Mouse (Mus musculus) brown adipose tissue, adult 24 weeks (tissue): ENCODE measurements around the gene Tmem139. TPM values are rescaled to one million over a fixed set of nuclear protein-coding genes. Genes with fewer than 3 reads are reported as not detected.

Source experiments
- polyA plus RNA-seq: library from polyadenylated mRNA; stranded (reverse); fragments of >200 nt; gene quantifications from 2 replicates; pipeline ENCODE4 v1.2.4, GENCODE M21; 2012; ENCODE audit not compliant: missing spikeins, insufficient read depth, insufficient read length

Gene Tmem139
- polyA plus RNA-seq, 1 experiment: 1.2 TPM

Other genes starting within 250 kb of the Tmem139 start
- gene Sva, start 223.6 kb upstream of the Tmem139 start, polyA plus RNA-seq: not detected in 2 replicates
- gene Tas2r139, start 121.0 kb upstream of the Tmem139 start, polyA plus RNA-seq: not detected in 2 replicates
- not detected in 2 replicates for gene Tas2r144, start 46.6 kb upstream of the Tmem139 start, polyA plus RNA-seq
- gene Gstk1, start 16.0 kb upstream of the Tmem139 start, polyA plus RNA-seq: 117 and 158 TPM in 2 replicates
- gene Casp2, start 3.0 kb downstream of the Tmem139 start, polyA plus RNA-seq: 3.7 and 7.1 TPM in 2 replicates
- gene Clcn1, start 24.7 kb downstream of the Tmem139 start, polyA plus RNA-seq: 0.79 and 2.3 TPM in 2 replicates
- gene Fam131b, start 62.7 kb downstream of the Tmem139 start, polyA plus RNA-seq: not detected in 2 replicates
- 16.2 and 22.0 TPM in 2 replicates for gene Zyx, start 87.7 kb downstream of the Tmem139 start, polyA plus RNA-seq
- gene Epha1, start 111.3 kb downstream of the Tmem139 start, polyA plus RNA-seq: not detected in 2 replicates
- not detected in 2 replicates for gene Tas2r143, start 138.3 kb downstream of the Tmem139 start, polyA plus RNA-seq
- not detected in 2 replicates for gene Tas2r135, start 143.5 kb downstream of the Tmem139 start, polyA plus RNA-seq
- gene Tas2r126, start 172.6 kb downstream of the Tmem139 start, polyA plus RNA-seq: not detected in 2 replicates
- not detected in 2 replicates for gene Olfr458, start 203.2 kb downstream of the Tmem139 start, polyA plus RNA-seq
- gene Olfr457, start 214.4 kb downstream of the Tmem139 start, polyA plus RNA-seq: not detected in 2 replicates
- not detected in 2 replicates for gene Olfr456, start 225.2 kb downstream of the Tmem139 start, polyA plus RNA-seq